Mouse (Mus musculus): ENCODE data around the gene Dgcr6. TPM values are rescaled to one million over a fixed set of nuclear protein-coding genes. Genes with fewer than 3 reads are reported as not detected.

The Dgcr6 gene
- polyA plus RNA-seq, 1 experiment = 34.5 TPM

DNA sequence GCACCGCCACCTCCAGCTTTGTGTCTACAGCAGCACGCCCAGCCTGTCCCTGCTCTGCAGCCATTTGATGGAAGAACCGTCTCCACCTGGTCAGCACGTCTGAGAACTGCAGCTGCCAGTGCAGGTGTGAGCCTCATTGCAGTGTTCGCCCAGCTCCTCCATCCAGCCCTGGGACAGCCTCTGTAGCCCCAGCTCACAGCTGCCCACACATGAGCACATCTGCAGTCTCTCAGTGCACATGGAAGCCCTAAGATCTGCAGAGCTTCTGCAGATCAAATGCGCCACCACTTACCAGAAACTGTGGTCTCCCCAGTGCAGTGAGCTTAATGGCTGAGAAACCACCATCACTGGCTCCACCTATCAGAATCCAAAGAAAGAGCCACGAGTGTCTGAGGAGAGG is 27.5 kb downstream of the Dgcr6 start:
- no peak overlapping the region for H3K4me3 ChIP-seq (ENCODE audit: insufficient read depth, low read length)

DNA sequence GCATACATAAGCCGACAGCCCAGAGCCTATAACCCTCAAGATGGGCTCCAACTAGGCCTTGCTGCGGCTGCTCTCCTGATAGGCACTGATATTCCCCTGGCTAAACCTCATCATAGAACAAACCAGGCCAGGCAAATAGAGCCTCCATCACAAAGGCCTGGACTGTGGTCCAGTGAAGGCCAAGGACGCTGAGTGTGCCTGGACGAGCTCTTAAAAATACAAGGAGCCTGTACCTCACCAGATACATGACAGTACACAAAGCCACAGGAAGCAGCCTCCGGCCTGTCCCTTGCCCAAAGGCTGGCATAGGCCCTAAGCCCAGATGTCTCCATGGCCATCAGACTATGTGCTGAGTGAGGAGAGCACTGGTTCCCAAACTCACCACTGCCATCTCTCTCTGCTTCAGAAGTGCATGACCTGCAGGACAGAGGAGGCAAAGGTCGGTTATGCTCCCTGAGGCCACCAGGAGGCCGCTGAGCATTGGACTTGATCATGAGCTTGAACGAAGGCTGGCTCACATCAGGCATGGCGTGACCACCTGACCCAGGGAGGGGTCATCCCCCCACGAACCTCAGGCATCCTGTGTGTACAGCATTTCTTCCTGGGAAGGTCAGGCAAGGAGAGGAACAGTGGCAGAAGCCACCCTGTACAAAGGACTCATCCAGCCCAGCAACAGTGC is 28.6 kb downstream of the Dgcr6 start:
- no peaks in the 10 kb centered on the region for H3K4me1 ChIP-seq (ENCODE audit: control insufficient read depth, insufficient read depth, low read length)
- H3K4me3 ChIP-seq (ENCODE audit: insufficient read depth, low read length) = no peak overlapping the region
- H3K27ac ChIP-seq (ENCODE audit: insufficient read depth, low read length) = no peak overlapping the region
- TF ChIP-seq POLR2A (IDR thresholded peaks at IDR 0.05; ENCODE audit: low read depth, low read length) = no peak
- TF ChIP-seq CTCF (IDR thresholded peaks at IDR 0.05; ENCODE audit: borderline replicate concordance, insufficient read depth, low read length) = 0 out of 2 replicates have a peak, but pooled peaks have one; percentile 7

More for the DNA sequence above, 27.5 kb downstream of the Dgcr6 start:
- Histone ChIP-seq H3K4me1 (ENCODE audit: control insufficient read depth, insufficient read depth, low read length) (no peaks in the 10 kb centered on the region), H3K27ac (ENCODE audit: insufficient read depth, low read length) (no peak overlapping the region)
- TF ChIP-seq CTCF (IDR thresholded peaks at IDR 0.05; ENCODE audit: borderline replicate concordance, insufficient read depth, low read length) = no peak
- no peak for TF ChIP-seq POLR2A (IDR thresholded peaks at IDR 0.05; ENCODE audit: low read depth, low read length)

DNA sequence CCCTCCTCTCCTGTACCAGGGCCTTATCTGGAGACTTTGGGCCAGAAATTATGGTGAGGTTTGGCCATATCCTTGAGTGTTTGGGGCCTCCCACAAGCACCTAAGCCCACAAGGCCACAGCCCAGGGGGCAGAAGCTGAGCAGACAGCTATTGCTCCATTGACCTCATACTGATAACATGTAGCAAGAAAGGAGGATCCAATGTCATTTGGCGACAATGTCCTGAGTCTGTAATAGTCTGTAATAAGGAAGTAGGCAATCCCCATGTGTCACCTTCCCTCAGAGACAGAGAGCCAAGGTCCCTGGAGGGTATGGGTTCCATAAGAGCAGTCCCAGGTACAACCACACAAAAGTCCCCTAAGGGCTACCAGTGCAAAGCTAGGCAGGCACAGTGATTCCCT is 29.6 kb downstream of the Dgcr6 start:
- Histone ChIP-seq H3K27ac (ENCODE audit: insufficient read depth, low read length) (no peak overlapping the region), H3K4me1 (ENCODE audit: control insufficient read depth, insufficient read depth, low read length) (no peaks in the 10 kb centered on the region), H3K4me3 (ENCODE audit: insufficient read depth, low read length) (no peak overlapping the region)
- TF ChIP-seq CTCF (IDR thresholded peaks at IDR 0.05; ENCODE audit: borderline replicate concordance, insufficient read depth, low read length) (no peak), POLR2A (IDR thresholded peaks at IDR 0.05; ENCODE audit: low read depth, low read length) (no peak)

DNA sequence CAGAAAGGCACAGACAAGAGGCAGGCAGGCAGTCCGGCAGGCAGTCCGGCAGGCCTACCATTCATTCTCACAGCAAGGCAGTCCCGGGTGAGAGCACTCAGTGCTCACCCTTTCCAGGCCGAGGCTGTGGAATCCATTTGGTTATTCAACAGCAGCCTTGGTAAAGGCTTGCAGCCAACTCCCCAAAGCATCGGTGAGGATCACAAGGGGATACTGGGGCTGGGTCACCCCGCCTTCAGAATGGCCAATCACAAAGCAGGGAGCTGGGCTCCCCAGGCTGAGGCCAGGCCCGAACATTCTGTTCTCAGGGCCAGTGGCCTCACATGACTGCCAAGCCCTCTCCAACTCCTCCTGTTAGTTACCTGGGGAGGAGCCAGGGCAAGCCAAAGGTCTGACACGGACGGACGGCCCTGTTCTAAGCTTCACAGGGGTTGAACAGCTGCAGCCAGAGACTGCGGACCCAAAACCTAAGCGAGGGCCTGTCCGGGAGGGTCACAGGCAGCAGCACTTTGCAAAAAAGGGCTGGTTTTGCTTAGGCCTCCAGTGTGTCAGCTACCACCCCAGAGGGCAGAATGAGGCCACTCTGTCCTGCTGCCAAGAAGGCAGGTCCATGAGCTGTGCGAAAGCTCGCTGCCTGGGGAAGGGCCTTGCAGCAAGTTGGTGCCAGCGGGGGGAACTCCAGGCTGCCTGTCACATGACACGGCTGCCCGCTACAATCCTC is 30.7 kb downstream of the Dgcr6 start:
- Histone ChIP-seq H3K4me1 (ENCODE audit: control insufficient read depth, insufficient read depth, low read length) (no peaks in the 10 kb centered on the region), H3K4me3 (ENCODE audit: insufficient read depth, low read length) (no peak overlapping the region), H3K27ac (ENCODE audit: insufficient read depth, low read length) (no peak overlapping the region)
- TF ChIP-seq CTCF (IDR thresholded peaks at IDR 0.05; ENCODE audit: borderline replicate concordance, insufficient read depth, low read length) (no peak), POLR2A (IDR thresholded peaks at IDR 0.05; ENCODE audit: low read depth, low read length) (no peak)

DNA sequence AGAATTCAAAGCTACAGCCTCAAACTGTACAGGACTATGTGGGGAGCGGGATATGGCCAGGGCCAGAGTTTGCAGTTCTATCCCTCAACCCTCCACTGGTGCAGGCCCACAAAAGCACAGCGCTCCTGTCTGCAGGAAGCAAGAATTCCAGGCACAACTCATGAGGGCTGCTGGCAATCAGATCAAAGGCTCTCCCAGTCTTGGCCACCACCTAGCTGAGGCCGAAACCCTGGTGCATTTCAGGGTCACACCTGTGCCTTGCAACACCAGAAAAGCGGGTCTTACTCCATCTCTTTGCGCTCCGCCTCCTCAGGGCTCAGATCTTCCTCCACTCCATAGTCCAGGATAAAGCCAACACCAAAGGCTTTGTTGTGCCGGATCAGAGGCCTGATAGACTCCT is 31.6 kb downstream of the Dgcr6 start:
- Histone ChIP-seq H3K4me1 (ENCODE audit: control insufficient read depth, insufficient read depth, low read length) (no peaks in the 10 kb centered on the region), H3K27ac (ENCODE audit: insufficient read depth, low read length) (no peak overlapping the region), H3K4me3 (ENCODE audit: insufficient read depth, low read length) (no peak overlapping the region)
- TF ChIP-seq CTCF (IDR thresholded peaks at IDR 0.05; ENCODE audit: borderline replicate concordance, insufficient read depth, low read length) (no peak), POLR2A (IDR thresholded peaks at IDR 0.05; ENCODE audit: low read depth, low read length) (no peak)

DNA sequence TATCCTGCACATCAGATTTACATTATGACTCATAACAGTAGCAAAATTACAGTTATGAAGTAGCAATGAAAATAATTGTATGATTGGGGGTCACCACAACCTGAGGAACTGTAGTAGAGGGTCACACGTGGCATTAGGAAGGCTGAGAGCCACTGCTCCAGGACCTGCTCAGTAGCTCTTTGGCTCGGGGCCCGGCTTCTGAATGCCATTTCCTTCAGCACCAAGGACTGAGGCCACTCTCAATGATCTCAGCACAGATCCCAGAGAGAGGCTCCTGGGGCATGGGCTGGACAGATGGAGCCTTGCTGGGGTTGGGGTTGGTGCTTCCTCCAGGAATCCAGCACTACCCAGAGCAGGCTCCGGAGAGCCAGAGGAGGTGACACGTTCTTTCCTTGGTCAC is 34.4 kb downstream of the Dgcr6 start:
- H3K27ac ChIP-seq (ENCODE audit: insufficient read depth, low read length) = no peak overlapping the region
- no peaks in the 10 kb centered on the region for H3K4me1 ChIP-seq (ENCODE audit: control insufficient read depth, insufficient read depth, low read length)
- TF ChIP-seq POLR2A (IDR thresholded peaks at IDR 0.05; ENCODE audit: low read depth, low read length) (no peak), CTCF (IDR thresholded peaks at IDR 0.05; ENCODE audit: borderline replicate concordance, insufficient read depth, low read length) (no peak)
- H3K4me3 ChIP-seq (ENCODE audit: insufficient read depth, low read length) = no peak overlapping the region

DNA sequence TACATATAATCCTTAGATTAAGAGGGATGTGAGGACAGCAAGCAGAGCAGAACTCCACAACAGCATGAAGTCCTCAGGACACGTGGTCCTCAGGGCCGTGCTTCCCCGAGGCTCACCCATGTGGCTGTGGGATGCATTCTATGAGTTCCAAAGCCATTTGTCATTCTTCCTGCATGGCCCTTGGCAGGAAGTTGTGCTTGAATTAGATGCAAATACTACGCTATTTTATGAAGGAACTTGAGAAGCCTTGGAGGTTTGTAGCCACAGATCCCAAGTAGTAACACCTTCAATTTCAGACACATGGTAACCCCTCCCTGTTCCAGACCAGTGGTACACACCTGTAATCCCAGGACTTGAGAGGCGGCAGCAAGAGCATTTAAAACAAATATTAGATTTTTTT is 43.7 kb downstream of the Dgcr6 start:
- no peaks in the 10 kb centered on the region; the same call in 1 of the 2 replicates for H3K4me1 ChIP-seq (ENCODE audit: control insufficient read depth, insufficient read depth, low read length)

DNA sequence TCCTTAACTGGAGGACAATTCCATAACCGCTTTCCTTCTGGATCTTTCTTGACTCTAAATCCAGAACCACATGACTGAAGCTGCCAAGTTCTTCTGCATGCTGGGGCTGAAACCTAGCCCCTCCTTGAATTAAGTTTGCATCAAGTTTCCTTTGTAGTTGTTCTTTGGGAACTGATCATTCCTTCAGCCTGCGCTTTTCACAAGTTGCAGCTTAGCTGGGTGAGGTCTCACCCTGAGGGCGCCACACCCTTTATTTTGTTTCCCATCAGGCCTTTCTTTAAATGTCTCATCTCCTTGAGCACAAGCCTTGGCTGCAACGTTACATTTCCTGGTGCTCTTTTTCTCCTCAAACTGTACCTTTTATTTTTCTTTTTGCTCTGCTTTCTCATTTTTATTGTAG is 50.2 kb downstream of the Dgcr6 start:
- H3K27ac ChIP-seq (ENCODE audit: insufficient read depth, low read length) = no peak overlapping the region
- no peaks in the 10 kb centered on the region for H3K4me1 ChIP-seq (ENCODE audit: control insufficient read depth, insufficient read depth, low read length)
- no peak overlapping the region for H3K4me3 ChIP-seq (ENCODE audit: insufficient read depth, low read length)
- TF ChIP-seq POLR2A (IDR thresholded peaks at IDR 0.05; ENCODE audit: low read depth, low read length) = no peak

More for the DNA sequence above, 43.7 kb downstream of the Dgcr6 start:
- H3K4me3 ChIP-seq (ENCODE audit: insufficient read depth, low read length) = no peak overlapping the region
- H3K27ac ChIP-seq (ENCODE audit: insufficient read depth, low read length) = peak overlapping the region; percentile 53
- TF ChIP-seq CTCF (IDR thresholded peaks at IDR 0.05; ENCODE audit: borderline replicate concordance, insufficient read depth, low read length) = no peak
- TF ChIP-seq POLR2A (IDR thresholded peaks at IDR 0.05; ENCODE audit: low read depth, low read length) = no peak

DNA sequence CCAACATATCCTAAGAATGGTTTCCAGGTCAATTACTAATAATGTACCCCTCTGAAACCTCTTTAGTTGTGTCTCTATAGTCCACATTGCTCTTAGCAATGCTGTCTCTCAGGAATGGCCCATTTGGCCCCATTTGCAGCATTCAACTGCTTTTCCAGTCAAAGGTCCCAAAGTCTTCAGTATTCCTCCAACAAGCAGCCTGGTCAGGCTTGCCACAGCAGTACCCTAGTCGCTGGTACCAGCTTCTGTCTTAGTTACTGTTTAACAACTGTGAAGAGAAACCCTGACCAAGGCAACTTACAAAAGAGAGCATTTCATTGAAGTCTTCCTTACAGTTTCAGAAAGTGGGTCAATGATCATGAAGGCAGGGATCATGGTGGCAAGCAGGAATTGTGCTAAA is 50.7 kb downstream of the Dgcr6 start:
- TF ChIP-seq CTCF (IDR thresholded peaks at IDR 0.05; ENCODE audit: borderline replicate concordance, insufficient read depth, low read length) = no peak
- TF ChIP-seq POLR2A (IDR thresholded peaks at IDR 0.05; ENCODE audit: low read depth, low read length) = no peak
- no peak overlapping the region for H3K4me3 ChIP-seq (ENCODE audit: insufficient read depth, low read length)

DNA sequence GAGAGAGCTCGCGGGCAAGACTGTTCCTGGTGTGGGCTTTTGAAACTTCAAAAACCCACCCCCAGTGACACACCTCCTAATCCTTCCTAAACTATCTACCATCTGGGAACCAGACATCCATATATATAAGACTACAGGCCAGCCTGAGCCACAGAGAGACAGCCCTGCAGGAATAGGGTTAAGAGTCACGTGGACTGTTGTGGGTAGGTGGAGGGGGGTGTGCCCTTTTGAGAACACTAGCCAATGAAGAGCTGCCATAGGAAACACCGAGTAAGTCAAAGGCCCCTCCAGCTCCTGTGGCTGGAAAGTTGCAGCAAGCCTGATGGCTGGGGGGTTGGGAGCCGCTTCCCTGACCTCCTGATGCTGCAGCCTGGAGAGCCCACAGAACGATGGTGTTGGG is 51.1 kb downstream of the Dgcr6 start:
- no peak for TF ChIP-seq POLR2A (IDR thresholded peaks at IDR 0.05; ENCODE audit: low read depth, low read length)
- no peak for TF ChIP-seq CTCF (IDR thresholded peaks at IDR 0.05; ENCODE audit: borderline replicate concordance, insufficient read depth, low read length)
- no peak overlapping the region for H3K4me3 ChIP-seq (ENCODE audit: insufficient read depth, low read length)
- H3K4me1 ChIP-seq (ENCODE audit: control insufficient read depth, insufficient read depth, low read length) = no peaks in the 10 kb centered on the region
- H3K27ac ChIP-seq (ENCODE audit: insufficient read depth, low read length) = no peak overlapping the region

More for the DNA sequence above, 50.7 kb downstream of the Dgcr6 start:
- no peak overlapping the region for H3K27ac ChIP-seq (ENCODE audit: insufficient read depth, low read length)
- no peaks in the 10 kb centered on the region for H3K4me1 ChIP-seq (ENCODE audit: control insufficient read depth, insufficient read depth, low read length)
